Mouse (Mus musculus) thymus, postnatal 0 days (tissue): ENCODE measurements around the gene Cd3e. TPM values are rescaled to one million over a fixed set of nuclear protein-coding genes. Genes with fewer than 3 reads are reported as not detected.
"Not testable (repeated sequence)": the region's sequence is repeated elsewhere in the genome, so short reads cannot be mapped to it uniquely, and the experiment has no call there.

Source experiments
- DNase-seq: peaks from one replicate; pipeline ENCODE4 v3.0.0-alpha.2; 2015; ENCODE audit warnings: low spot score
- polyA plus RNA-seq: library from polyadenylated mRNA; unstranded; fragments of >200 nt; fragmentation: Nextera tagmentation; extraction: Ambion mirVana; gene quantifications from 2 replicates; pipeline ENCODE4 v1.2.1, GENCODE M21; 2015

The Cd3e gene
- polyA plus RNA-seq: 511 and 576 TPM in 2 replicates

DNA sequence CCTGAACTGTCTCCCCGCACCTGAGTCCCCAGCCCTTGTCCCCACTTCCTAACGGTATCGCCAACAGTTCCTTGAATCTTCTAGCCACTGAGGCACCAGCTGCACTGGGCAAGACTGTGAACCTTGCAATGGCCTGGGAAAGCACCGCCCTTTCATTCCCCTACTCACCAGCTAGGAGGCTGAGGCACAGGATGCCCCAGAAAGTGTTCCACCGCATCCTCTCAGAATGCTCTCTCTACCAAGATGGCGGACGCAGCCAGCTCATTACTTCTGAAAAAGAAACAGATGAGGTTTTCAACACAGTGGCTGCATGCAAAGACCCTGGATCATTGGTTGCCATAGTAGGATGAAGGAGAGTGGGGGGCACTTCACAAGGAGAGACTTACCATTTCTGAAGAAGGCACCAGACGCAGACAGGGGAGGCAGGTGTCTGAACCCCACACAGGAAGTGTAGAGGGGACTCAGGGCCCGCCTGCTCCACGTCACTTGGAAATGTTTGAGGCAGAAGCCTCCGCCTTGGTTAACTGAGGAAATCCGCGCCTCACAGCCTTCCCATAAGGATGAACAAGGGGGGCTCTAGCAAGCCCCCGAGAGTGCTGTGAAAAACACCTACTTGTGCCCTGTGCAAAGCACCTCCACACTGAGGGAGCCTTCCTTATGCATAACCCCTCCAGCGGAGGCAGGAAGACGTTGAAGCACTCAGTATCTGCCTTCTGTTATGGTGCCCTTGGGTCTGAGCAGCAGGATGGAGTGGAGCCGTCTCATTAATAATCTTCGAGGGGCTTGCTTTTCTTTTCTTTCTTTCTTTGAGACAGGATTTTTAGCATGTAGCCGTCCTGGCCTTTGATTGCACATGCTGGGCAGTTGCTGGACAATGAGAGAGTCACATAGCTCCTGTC is at the start of gene Cd3e:
TSS of gene Cd3e (minus strand) at position 448 of the 899 bp plus-strand sequence.
- peak; percentile 86 for DNase-seq

DNA sequence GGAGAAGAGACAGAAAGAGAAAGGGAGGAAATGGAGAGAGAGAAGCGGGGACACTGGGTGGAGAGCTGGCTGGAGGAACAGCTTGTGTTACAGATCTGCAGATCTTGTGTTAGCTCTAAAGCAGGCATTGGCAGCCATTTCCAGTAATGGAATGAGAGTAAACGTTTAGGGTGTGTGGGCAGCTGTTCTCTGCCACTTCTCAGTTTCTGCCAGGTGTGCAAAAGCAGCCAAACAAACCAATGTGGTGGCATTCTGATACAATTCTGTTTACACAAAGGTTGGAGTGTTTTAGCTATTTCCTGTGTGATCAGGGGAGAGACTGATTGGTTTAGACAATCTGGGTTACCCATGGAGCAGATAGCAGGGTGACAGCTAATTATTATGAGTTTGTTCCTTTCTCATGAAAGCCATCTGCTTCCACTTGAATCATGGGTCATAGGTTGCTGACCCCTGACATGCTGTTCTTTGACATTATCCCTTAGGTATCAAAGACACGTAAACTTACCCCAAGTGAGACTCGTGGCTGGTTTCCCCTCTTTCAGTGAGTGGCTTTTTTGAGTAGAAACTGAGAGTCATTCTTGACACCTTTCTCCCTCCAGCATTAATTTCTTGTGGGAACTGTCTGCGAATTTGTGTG is 49.0 kb upstream of the Cd3e start:
- DNase-seq: peak; percentile 70

DNA sequence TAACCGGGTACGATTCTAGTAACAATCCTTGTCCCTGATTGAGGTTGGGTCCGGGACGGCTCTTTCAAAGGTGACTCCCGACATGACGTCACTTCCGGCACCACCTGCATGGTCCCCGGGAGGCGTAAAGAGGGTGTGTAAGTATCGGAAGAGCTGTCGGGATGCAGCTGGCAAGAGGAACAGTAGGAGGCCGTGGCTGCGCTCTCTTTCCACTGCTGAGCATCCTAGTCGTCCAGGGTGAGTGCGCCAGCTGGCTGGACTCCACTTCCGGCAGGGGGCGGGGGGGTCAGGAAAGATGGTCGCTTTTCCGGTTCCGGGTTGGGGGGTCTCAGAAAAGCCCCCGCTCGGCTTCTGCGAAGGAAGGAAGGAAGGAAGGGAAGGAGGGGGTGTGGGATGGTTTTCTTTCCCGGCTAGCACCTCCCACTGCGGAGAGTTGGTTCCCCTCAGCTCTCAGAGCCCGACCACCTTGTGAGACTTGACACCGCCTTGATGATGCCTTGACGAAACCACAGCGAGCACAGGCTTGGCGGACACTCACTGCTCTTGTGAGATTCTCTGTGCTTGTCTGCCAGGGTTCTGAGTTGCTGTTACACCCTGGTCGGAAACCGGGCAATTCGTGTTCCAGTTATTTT is 45.8 kb upstream of the Cd3e start, which contains the start of gene Mpzl3:
TSS of gene Mpzl3 (plus strand) at position 105 of the 632 bp plus-strand sequence.
- peak; percentile 92 for DNase-seq

DNA sequence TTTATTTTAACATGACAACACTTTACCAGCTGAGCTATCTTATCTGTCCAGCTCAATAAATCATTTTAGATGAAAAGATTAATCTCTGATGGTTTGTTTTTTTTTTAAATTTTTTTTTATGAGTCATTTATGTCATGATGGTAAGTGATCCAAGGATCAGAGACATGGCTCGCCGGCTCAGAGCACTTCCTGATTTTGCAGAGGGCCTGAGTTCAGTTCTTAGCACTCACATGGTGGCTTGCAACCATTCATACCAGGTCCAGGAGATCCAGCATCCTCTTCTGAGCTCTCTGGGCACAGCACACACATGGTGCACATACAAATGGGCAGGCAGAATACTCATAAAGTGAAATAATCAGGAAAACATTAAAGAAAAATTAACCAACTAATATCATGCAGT is 40.9 kb upstream of the Cd3e start:
- DNase-seq: no peak

DNA sequence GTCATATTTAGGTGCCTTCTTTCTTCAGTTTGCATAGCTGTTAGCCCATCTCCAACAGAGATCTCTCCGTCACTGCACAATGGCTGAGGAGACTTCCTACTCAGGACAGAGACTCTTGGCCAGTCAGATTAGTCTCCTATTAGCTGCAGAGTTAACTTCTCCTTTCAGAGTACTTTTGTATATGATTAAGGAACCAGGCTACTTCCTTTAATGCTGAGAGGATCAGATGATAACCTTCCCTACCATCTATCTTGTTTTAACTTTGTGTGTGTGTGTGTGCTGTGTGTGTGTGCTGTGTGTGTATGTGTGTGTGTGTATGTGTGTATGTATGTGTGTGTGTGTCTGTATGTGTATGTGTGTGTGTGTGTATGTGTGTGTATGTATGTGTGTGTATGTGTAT is 40.3 kb upstream of the Cd3e start:
- DNase-seq: no peak

DNA sequence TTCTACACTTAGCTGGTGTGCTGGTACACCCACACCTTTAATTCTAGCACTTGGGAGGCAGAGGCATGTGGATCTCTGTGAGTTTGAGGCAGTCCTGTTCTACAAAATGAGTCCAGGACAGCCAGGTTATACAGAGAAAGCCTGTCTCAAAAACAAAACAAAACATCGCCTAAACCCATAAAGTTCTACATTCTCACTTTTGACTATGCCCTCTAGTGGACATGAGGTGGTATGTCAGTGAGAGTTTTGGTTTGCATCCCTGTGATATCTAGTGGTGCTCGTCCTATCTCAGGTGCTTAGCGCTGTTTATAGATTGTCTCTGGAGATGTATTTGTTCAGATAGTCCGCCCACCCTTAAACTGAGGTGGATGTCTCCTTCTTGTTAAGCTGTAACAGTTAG is 39.1 kb upstream of the Cd3e start:
- DNase-seq: peak; percentile 75

DNA sequence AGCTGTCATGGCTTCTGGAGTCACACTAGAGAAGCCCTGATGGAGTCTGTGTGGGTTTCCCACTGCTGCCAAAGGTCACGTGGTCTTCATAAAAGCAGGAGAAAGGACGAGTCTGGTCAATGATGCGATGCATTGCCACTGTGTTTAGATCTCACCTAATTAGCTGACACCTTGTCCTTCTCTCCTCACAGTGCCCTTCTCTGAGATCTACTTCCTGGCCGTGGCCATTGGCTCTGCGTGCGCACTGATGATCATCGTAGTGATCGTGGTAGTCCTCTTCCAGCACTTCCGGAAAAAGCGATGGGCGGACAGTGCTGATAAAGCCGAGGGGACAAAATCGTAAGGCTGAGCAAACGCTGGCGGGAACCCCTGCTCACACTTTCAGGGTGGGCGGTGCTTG is 37.5 kb upstream of the Cd3e start:
- no peak for DNase-seq

DNA sequence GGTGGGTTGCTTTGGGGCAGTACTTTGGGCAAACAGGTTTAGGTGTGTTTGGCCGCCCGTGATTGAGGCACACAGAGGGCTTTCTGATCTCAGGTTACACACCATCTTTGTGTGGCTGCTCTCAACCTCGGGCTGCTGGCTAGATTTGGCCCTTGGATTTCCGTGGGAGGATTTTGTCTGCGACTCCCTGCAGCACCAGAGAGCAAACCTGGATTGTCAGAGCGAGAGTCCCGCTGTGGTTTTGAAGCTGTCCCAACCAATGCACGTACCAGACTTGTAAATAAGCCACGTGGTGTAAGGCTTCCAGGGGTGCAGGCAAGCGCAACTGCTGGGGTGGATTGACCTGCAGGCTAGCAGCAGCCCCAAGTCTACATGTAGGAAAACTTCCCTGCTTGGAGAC is 33.5 kb upstream of the Cd3e start:
- DNase-seq: peak; percentile 21

DNA sequence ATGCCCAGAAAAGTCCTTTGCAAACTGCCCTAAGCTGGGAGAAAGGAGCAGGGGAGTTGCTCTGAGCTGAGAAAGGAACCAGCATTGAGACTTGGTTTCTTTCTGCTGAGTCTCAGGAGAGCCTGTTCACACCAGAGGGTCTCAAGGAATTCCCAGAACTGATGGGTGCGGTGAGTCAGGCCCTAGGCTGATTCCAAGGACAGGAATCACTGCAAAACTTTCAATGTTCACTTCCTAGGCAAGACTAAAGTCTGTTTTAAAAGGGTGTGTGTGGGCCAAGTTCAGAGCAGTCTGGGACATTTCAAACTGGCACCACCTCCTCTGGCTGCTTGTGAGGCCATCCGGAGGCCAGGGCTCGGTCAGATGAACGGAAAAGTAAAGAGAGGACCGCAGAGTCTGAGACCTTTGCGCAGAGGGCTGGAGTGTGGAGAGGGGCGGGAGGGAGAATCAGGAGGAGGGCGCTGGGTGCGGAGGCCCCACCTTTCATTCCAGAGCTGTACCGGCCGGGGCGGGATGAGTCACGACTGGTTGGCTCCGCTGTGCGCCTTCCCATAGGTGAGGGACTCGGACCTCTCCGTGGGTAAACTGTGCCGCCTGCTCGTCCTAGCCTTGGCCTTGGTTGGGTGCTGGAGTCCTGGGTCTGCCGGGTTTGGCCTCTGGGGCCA is 32.8 kb upstream of the Cd3e start:
- peak; percentile 31 for DNase-seq

DNA sequence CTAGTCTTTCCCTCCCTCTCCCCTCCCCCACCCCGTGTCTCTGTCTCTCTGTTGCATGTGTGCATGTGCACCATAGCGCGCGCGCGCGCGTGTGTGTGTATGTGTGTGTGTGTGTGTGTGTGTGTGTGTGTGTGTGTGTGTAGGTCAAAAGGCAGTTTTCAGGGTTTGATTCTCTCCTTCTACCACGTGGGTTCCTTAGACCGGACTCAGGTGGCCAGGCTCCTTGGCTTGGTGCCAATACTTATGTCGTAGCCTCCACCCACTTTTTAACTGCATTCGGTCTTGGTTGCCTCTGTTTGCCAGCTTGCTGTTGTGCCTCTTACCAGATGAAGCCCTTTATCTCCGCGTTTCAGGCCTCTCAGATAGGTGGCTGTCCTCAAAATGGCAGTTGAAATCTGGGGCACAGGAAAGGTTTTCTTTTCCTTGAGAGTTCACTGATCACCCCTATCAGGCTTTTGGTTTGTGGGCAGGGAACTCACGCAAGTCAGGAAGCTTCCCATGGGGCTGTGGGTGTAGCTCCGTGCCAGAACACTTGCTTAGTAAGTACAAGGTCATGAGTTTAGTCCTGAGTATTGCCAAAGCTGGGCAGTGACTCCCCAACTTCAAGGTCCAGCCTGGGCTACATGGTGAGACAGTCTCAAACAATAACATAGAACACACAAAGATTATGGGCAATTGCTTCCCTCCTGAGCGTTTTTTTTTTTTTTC is 31.9 kb upstream of the Cd3e start:
- DNase-seq: peak; percentile 54

DNA sequence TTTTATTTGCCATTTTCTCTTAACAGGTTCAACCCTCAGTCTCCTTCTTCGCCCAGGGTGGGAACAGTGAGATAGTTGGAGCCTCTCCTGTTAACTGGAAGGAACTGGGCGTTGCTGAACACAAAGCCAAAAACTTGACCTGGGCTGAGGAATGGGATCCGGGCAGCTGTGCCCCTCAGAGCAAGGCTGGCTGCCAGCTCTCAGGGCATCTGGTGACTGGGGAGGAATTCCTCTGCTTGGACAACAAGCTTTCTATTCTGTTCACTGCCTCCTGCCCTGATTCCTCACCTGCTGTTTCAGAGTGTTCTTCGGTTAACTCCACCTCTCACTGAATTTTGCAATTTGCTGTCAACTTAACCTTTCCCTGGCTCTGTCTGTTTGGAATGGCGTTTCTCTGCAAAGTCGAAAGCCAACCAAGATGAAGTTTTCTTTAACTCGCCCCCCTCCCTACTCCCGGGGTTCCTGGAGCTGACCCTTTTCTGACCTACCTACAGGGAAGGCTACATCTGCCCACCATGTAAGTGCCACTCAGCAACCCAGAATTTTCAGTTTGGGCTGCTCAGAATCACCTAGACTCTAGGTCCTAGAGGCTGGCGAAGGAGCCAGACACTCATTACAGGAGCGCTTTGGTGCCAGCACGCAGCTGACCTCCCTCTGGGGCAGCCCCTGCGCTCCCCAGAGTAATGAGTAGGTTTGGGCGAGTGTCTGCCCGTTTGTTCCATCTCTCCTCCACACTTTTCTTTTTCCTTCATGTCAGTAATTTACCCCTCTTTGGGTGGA is 30.8 kb upstream of the Cd3e start:
- no peak for DNase-seq

DNA sequence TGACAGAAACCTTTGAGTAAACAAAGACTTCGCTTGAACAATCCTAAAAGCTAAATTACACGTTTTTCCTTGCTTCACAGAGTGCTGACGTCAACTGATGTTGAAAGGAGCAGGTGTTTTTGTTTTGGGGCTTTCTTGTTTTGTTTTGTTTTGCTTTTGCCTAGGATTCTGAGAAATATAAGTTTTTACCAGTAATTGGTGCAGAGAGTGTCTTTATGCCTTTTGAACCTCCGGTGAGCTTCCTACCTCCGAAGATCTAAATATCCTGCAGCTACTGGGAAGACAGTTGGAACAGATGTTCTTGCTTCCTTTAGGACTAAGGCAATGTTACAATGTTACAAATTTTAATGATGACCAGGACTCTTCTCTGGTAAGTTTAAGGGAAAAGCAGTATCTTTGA is 30.1 kb upstream of the Cd3e start, which contains the start of gene Mpzl2:
TSS of gene Mpzl2 (plus strand) at position 301 of the 400 bp plus-strand sequence.
- peak; percentile 23 for DNase-seq

DNA sequence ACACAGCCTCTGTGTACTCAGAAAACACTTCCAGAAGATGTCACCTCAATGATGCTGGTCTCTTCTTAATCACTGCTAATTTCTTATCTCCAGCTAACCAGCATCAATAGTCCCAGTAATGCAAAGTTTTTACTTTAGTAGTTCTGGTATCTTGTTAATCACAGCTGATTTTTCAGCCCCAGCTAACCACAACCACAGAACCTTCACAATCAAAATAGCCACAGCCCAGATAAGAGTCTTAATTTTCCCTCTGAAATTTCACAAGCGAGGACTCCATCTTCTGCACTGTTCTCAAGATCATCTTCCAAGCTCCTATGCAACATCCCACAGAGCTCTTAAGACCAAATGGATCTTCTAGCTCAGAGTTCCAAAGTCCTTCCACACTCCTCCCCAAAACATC is 28.4 kb upstream of the Cd3e start:
- DNase-seq: not testable (repeated sequence)

DNA sequence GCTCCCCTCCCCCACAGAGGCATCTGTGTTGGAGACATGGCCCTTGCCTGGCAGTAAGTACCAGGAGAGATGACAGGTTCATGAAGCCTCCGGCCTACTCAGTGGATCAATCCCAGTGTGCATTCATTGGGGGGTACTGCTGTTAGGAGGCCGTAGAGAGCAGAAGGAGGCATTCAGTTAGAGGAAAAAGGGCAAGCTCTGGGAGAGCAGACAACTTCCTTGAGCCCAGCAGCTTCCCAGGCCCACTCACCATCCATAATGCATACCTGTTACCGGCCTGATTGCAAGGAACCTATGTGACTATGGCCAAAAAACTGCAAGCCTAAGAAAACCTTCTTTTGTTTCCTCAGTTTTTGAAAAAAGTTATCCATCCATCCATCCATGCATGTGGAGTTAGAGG is 25.1 kb upstream of the Cd3e start:
- no peak for DNase-seq

DNA sequence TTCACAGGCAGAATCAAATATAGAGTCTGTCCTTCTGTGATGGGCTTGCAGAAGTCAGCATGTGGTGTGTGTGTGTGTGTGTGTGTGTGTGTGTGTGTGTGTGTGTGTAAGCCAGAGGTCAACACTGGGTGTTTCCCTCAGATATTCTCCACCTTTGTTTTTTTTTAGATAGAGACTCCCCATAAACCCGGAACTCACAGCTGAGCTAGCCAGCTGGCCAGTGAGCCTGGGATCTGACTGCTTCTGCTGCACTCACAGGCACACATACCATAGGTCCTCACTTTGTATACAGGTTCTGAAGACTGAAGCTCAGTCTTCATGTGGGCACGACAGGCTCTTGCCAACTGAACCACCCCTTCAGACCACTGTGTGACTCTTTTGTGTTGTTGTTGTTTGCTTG is 22.8 kb upstream of the Cd3e start:
- no peak for DNase-seq

DNA sequence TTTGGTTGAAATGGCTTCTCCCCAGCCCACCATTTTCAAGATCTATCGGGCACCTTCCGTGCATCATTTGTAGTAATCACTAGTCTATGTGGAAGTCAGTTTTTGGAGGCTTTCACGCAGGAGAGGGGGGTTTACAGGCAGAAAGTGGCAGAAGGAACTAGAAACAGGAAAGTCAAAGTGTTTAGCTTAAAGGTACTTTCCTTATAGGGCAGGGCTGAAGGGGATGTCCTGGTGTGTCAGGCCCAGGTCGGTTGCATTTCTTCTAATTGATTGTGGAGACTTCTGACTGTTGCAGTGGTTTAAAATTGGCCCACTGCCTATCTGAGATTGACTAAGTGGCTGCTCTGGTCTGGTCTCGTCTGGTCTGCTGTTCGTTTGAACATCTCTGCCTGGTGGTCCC is 20.9 kb upstream of the Cd3e start:
- DNase-seq: no peak

DNA sequence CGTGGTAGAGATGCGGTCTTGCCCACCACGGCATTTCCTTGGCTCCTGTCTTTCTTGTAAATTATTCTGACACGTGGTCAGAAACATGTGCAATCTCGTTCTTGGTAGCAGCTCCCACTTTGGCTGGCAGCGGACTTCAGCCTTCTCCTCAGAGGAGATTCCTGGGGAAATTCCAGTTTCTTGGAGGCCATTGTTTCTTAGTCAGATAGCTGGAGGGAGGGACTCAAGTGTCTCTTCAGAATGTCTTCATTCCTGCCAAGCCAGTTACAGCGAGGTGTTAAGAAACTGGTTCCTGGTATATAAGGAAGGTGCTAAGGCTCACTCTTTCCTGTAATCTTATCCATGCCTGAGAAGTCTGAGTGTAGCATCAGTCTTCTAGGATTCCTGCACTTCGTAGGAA is 17.9 kb upstream of the Cd3e start:
- no peak for DNase-seq

DNA sequence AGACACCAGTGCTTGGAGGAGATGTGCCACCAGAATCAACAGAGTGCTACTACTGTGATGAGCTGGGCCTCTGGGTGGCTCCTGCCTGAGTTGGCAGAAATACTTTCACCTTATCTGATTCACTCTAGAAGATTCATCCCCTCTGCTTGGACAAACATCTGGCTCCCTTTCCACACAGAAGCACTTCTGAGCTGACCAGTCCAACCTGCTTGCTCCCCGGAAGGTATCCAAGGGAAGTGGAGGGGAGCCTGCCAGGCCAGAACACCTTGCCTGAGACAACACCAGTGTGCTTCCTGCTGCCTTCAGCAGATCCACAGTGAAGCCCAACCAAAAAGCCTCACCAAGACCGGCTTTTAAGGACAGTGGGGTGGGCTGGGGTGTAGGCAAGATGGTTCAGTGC is 14.8 kb upstream of the Cd3e start:
- DNase-seq: no peak

DNA sequence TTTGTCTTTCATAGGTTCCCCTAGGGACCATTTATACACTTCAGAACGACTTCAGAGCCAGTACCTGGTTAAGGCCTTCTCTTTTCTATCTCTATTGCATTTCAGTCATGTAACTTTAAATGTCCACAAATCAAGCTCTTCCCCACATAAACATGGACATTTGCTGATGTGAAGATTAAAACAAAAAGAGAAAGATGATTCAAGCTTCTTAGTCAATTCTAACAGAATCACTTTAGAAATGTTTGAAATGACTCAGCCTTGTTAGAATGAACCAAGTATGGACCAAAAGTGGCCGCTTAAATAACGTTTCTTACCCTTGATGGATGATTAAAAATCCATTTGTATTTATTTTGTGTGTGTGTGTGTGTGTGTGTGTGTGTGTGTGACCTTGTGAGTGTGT is 14.2 kb upstream of the Cd3e start:
- no peak for DNase-seq

DNA sequence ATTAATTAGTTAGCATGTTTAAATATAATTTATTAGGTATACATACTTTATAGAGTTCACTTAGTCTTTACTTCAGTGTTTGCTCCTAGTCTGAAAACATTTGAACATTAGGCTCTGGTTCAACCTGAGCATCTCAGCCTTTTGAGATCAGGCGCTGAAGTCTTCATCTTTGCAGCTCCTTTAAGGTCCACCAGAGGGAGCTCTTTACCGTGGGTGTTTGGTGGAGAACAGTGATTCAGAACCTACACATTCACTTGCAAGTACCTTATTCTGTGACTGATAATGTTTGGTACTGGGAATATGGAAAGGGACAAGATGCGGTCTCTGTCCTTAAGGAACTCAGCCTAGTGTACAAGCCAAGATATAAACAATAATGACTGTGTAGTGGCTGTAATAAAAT is 13.4 kb upstream of the Cd3e start:
- DNase-seq: peak; percentile 86
